Mouse (Mus musculus): ENCODE measurements around the gene Gm11077.

GRCm38 (mm10) chr6:140733641-140733986 lies 4.5 kb downstream of the Gm11077 start:
- TF ChIP-seq GATA1 (IDR thresholded peaks at IDR 0.05; ENCODE audit: borderline replicate concordance, low read length) (no peak), FLI1 (IDR thresholded peaks at IDR 0.05; ENCODE audit: low read length) (no peak)

All from megakaryocyte, embryonic 14.5 days (primary cell).